Mouse (Mus musculus): ENCODE data around the gene Stxbp6.

GRCm38 (mm10) chr12:44899173-44899870 is 175.2 kb downstream of the Stxbp6 start:
- TF ChIP-seq CTCF (IDR thresholded peaks at IDR 0.05; ENCODE audit: low read depth) (no peak), EP300 (optimal IDR thresholded peaks at IDR 0.05) (no peak)
